Mouse (Mus musculus): Measurements from ENCODE around the gene Arid1b. TPM values are rescaled to one million over a fixed set of nuclear protein-coding genes. Genes with fewer than 3 reads are reported as not detected.

Gene Arid1b
- polyA plus RNA-seq, 1 experiment from 2014 or later: 4.8 TPM

DNA sequence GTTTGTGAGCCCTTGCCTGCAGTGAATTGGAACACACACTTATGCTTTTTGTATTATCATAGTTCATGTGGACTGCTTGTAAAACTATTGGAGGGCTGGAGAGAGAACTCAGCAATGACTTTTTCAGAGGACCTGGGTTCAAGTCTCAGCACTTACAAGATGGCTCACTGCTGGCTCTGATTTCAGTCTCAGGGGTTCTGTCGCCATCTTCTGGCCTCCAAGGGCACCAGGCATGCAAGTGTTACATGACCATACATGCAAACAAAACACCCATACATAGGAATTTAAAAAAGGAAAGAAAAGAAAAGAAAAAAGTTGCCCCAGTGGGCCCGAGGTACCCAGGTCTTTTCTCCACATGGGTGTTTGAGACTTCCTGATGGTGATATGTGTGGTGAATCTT lies 32.4 kb downstream of the Arid1b start:
- H3K4me3 ChIP-seq (ENCODE audit: low read depth, low read length): no peak overlapping the region
- H3K4me1 ChIP-seq (replicated peaks; ENCODE audit: control insufficient read depth, insufficient read depth, low read length): no peaks in the 10 kb centered on the region
- no peak for ATAC-seq
- no peak overlapping the region for H3K27ac ChIP-seq (ENCODE audit: low read depth, low read length)
- WGBS: 59% methylated on average over 2 of the region's 2 CpGs
- H3K27me3 ChIP-seq (replicated peaks; ENCODE audit: control insufficient read depth, insufficient read depth, low read length): no peaks in the 10 kb centered on the region
- H3K9ac ChIP-seq (ENCODE audit: low read depth, low read length): no peak overlapping the region
- peak; percentile 69 for TF ChIP-seq CTCF (IDR thresholded peaks at IDR 0.05; ENCODE audit: low read depth)
- H3K4me2 ChIP-seq (replicated peaks; ENCODE audit: low read depth): no peak overlapping the region
- no peaks in the 10 kb centered on the region for H3K36me3 ChIP-seq (ENCODE audit: control insufficient read depth, insufficient read depth)
- H3K9me3 ChIP-seq (ENCODE audit: control insufficient read depth): no peaks in the 10 kb centered on the region

DNA sequence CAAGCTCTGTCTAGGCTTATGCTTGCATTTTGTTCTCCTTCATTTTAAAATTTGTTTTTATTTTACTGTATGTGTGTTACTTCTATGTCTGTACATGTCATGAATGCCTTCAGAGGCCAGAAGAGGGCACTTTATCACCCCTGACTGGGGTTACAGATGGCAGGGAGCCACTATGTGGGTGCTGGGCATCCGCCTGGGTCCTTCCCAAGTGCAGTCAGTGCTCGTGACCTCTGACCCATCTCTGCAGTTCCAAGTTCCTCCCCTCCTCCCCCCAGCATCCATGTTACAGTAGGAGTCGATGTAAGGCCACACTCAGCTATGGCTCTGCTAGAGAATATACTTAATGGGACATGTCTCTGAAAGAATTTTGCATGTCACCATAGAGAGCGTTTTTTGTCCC lies 35.0 kb downstream of the Arid1b start:
- Histone ChIP-seq H3K9ac (ENCODE audit: low read depth, low read length) (no peak overlapping the region), H3K27me3 (replicated peaks; ENCODE audit: control insufficient read depth, insufficient read depth, low read length) (no peaks in the 10 kb centered on the region), H3K27ac (ENCODE audit: low read depth, low read length) (no peak overlapping the region), H3K9me3 (ENCODE audit: control insufficient read depth) (no peaks in the 10 kb centered on the region), H3K4me3 (ENCODE audit: low read depth, low read length) (no peak overlapping the region), H3K4me1 (replicated peaks; ENCODE audit: control insufficient read depth, insufficient read depth, low read length) (no peaks in the 10 kb centered on the region), H3K4me2 (replicated peaks; ENCODE audit: low read depth) (no peak overlapping the region), H3K36me3 (ENCODE audit: control insufficient read depth, insufficient read depth) (no peaks in the 10 kb centered on the region)
- no peak for ATAC-seq
- peak; percentile 16; the same call in 1 of the 2 replicates for TF ChIP-seq CTCF (IDR thresholded peaks at IDR 0.05; ENCODE audit: low read depth)
- WGBS: 87% methylated on average over 4 of the region's 4 CpGs

DNA sequence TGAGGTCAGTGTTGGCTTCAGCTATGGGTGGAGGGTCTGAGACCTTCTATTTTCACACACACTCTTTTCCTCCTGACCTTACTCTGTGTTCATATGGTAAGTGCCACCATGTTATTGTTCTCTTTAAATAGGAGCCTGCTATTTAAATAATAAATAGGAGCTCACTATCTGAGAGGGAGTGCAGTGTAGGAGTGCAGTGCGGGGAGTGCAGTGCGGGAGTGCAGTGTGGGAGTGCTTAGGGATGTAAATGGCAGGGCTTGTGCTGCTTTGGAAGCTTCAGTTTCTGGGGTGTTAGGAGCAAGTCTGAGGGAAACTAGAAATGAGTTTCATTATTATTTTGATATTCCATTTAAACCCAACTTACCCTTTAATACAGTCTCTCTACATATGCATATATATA lies 36.2 kb downstream of the Arid1b start:
- WGBS: 86% methylated on average over 2 of the region's 2 CpGs
- ATAC-seq: no peak
- Histone ChIP-seq H3K27me3 (replicated peaks; ENCODE audit: control insufficient read depth, insufficient read depth, low read length) (no peaks in the 10 kb centered on the region), H3K4me2 (replicated peaks; ENCODE audit: low read depth) (no peak overlapping the region), H3K9ac (ENCODE audit: low read depth, low read length) (no peak overlapping the region), H3K4me1 (replicated peaks; ENCODE audit: control insufficient read depth, insufficient read depth, low read length) (no peaks in the 10 kb centered on the region), H3K4me3 (ENCODE audit: low read depth, low read length) (no peak overlapping the region), H3K27ac (ENCODE audit: low read depth, low read length) (no peak overlapping the region), H3K36me3 (ENCODE audit: control insufficient read depth, insufficient read depth) (no peaks in the 10 kb centered on the region), H3K9me3 (ENCODE audit: control insufficient read depth) (no peaks in the 10 kb centered on the region)
- no peak for TF ChIP-seq CTCF (IDR thresholded peaks at IDR 0.05; ENCODE audit: low read depth)

DNA sequence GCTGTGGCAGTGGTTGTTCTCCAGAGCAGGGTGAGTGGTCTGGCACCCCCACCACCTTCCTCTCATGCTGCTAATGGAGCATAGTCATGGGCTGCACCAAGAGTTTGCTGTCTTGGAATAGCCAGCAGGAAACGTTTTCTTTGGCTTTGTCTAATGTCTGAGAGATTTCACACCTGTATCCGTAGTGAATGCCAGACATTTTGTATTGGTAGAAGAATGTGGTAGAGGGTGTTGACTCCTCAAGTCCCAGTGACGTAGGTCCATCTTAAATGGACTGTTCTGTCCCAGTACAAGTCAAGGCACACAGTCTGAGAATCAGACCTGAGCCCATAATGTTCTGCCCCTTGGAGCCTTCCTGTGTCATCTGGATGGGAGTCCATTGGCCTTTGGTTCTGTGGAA lies 39.2 kb downstream of the Arid1b start:
- Histone ChIP-seq H3K9me3 (ENCODE audit: control insufficient read depth) (no peaks in the 10 kb centered on the region), H3K9ac (ENCODE audit: low read depth, low read length) (no peak overlapping the region), H3K4me2 (replicated peaks; ENCODE audit: low read depth) (no peak overlapping the region), H3K4me1 (replicated peaks; ENCODE audit: control insufficient read depth, insufficient read depth, low read length) (no peaks in the 10 kb centered on the region), H3K4me3 (ENCODE audit: low read depth, low read length) (no peak overlapping the region), H3K27me3 (replicated peaks; ENCODE audit: control insufficient read depth, insufficient read depth, low read length) (no peaks in the 10 kb centered on the region), H3K27ac (ENCODE audit: low read depth, low read length) (no peak overlapping the region), H3K36me3 (ENCODE audit: control insufficient read depth, insufficient read depth) (no peaks in the 10 kb centered on the region)
- 72% methylated on average over 3 of the region's 3 CpGs for WGBS
- ATAC-seq: no peak
- TF ChIP-seq CTCF (IDR thresholded peaks at IDR 0.05; ENCODE audit: low read depth): no peak

DNA sequence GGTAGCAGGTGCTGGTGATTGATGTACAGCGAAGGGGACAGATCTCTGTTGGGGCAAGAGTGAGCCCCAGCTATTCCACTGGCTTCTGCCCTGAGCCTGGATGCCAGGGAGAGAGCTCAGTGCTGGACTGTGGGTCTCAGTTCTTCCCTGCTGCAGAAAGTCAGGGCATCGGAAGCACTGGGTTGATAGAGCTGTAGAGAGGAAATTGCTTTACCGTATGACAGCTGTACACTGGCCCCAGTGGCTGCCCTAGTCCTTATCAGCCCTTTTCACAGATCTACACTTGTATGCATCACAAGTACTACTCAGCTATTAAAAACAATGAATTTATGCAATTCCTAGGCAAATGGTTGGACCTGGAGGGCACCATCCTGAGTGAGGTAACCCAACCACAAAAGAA lies 40.1 kb downstream of the Arid1b start:
- H3K4me1 ChIP-seq (replicated peaks; ENCODE audit: control insufficient read depth, insufficient read depth, low read length): no peaks in the 10 kb centered on the region
- no peak overlapping the region for H3K4me3 ChIP-seq (ENCODE audit: low read depth, low read length)
- no peaks in the 10 kb centered on the region for H3K9me3 ChIP-seq (ENCODE audit: control insufficient read depth)
- H3K27me3 ChIP-seq (replicated peaks; ENCODE audit: control insufficient read depth, insufficient read depth, low read length): no peaks in the 10 kb centered on the region
- H3K4me2 ChIP-seq (replicated peaks; ENCODE audit: low read depth): no peak overlapping the region
- no peak for TF ChIP-seq CTCF (IDR thresholded peaks at IDR 0.05; ENCODE audit: low read depth)
- no peak overlapping the region for H3K27ac ChIP-seq (ENCODE audit: low read depth, low read length)
- no peak overlapping the region for H3K9ac ChIP-seq (ENCODE audit: low read depth, low read length)
- no peak for ATAC-seq
- WGBS: 67% methylated on average over 3 of the region's 3 CpGs
- no peaks in the 10 kb centered on the region for H3K36me3 ChIP-seq (ENCODE audit: control insufficient read depth, insufficient read depth)

DNA sequence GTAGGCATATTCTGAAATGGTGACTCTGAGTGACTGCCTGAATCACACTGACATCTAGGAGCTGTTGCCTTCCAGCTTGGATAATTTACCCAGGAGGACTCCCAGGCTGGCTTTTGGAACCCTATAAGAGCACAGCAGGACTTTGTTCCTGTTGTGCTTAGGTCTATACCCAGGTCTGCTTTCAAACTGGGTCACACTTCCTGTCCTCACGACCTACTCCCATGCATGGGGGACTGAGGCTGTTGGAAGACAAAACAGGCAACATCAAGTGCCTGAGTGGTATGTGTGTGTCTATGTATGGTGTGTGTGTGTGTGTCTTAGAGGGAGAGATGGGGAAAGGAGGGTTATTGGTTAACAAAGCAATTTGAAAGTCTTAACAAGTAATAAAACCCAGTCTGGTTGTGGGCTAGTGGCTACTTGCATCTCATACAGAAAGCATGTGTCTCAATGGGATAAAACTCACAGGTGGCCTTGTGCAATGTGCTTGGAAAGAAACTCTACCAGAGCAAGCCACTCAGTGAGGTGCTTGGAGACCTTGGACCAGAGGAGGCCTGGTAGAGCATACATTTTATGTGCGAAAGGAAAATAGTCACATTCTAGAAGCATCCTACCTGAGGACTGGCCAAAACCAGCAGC lies 42.2 kb downstream of the Arid1b start:
- H3K9ac ChIP-seq (ENCODE audit: low read depth, low read length): no peak overlapping the region
- no peaks in the 10 kb centered on the region for H3K27me3 ChIP-seq (replicated peaks; ENCODE audit: control insufficient read depth, insufficient read depth, low read length)
- no peak overlapping the region for H3K27ac ChIP-seq (ENCODE audit: low read depth, low read length)
- no peak for TF ChIP-seq CTCF (IDR thresholded peaks at IDR 0.05; ENCODE audit: low read depth)
- ATAC-seq: no peak
- 57% methylated on average over 2 of the region's 2 CpGs for WGBS
- no peaks in the 10 kb centered on the region for H3K4me1 ChIP-seq (replicated peaks; ENCODE audit: control insufficient read depth, insufficient read depth, low read length)
- no peak overlapping the region for H3K4me3 ChIP-seq (ENCODE audit: low read depth, low read length)
- no peak overlapping the region for H3K4me2 ChIP-seq (replicated peaks; ENCODE audit: low read depth)
- no peaks in the 10 kb centered on the region for H3K9me3 ChIP-seq (ENCODE audit: control insufficient read depth)
- H3K36me3 ChIP-seq (ENCODE audit: control insufficient read depth, insufficient read depth): peaks cover 4% of the 10 kb centered on the region

DNA sequence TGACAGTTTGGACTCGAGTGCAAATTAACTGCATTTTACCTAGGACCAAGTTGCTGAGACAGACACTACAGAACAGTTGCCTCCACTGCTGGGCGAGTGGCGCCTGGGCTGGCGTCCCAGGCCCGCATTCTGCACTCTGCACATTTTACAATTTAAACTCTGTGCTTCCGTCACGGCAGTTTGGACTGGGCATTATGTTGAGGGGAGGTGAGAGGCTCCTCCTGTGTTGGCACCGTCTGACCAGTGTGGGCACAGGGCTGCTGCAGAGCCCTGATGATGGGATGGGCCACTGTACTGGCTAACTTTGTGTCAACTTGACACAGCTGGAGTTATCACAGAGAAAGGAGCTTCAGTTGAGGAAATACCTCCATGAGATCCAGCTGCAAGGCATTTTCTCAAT lies 43.1 kb downstream of the Arid1b start:
- H3K27ac ChIP-seq (ENCODE audit: low read depth, low read length): no peak overlapping the region
- no peak for ATAC-seq
- no peak overlapping the region for H3K9ac ChIP-seq (ENCODE audit: low read depth, low read length)
- H3K4me1 ChIP-seq (replicated peaks; ENCODE audit: control insufficient read depth, insufficient read depth, low read length): no peaks in the 10 kb centered on the region
- H3K4me2 ChIP-seq (replicated peaks; ENCODE audit: low read depth): no peak overlapping the region
- WGBS: 85% methylated on average over 8 of the region's 8 CpGs
- H3K27me3 ChIP-seq (replicated peaks; ENCODE audit: control insufficient read depth, insufficient read depth, low read length): no peaks in the 10 kb centered on the region
- peaks cover 13% of the 10 kb centered on the region for H3K36me3 ChIP-seq (ENCODE audit: control insufficient read depth, insufficient read depth)
- H3K4me3 ChIP-seq (ENCODE audit: low read depth, low read length): no peak overlapping the region
- no peak for TF ChIP-seq CTCF (IDR thresholded peaks at IDR 0.05; ENCODE audit: low read depth)
- no peaks in the 10 kb centered on the region for H3K9me3 ChIP-seq (ENCODE audit: control insufficient read depth)

Data from intestine, postnatal 0 days (tissue).